Mouse (Mus musculus) forebrain, embryonic 13.5 days (tissue): ENCODE results near the gene Hbs1l. TPM values are rescaled to one million over a fixed set of nuclear protein-coding genes. Genes with fewer than 3 reads are reported as not detected.

Experiments
- ATAC-seq: fragments of 200-750 bp; cut with Nextera tagmentation; 2 replicates; pipeline ENCODE4 v1.8.0; 2017
- H3K27ac ChIP-seq: fragments of 300-500 bp; sonication (generic); 2 replicates; pipeline ENCODE4 v1.5.1; 2015; ENCODE audit warnings: inconsistent platforms, mild to moderate bottlenecking, moderate library complexity
- H3K27me3 ChIP-seq: fragments of 300-500 bp; sonication (generic); 2 replicates; pipeline ENCODE4 v1.6.1; 2015; ENCODE audit warnings: mild to moderate bottlenecking, inconsistent platforms
- H3K36me3 ChIP-seq: fragments of 300-500 bp; sonication (generic); 2 replicates; pipeline ENCODE4 v1.6.1; 2015; ENCODE audit warnings: mild to moderate bottlenecking, inconsistent platforms; ENCODE audit not compliant: poor library complexity, severe bottlenecking
- H3K4me1 ChIP-seq: fragments of 300-500 bp; sonication (generic); 2 replicates; pipeline ENCODE4 v1.6.1; 2015; ENCODE audit warnings: inconsistent platforms
- H3K4me2 ChIP-seq: fragments of 300-500 bp; sonication (generic); 2 replicates; pipeline ENCODE4 v1.6.1; 2015; ENCODE audit warnings: inconsistent platforms, mild to moderate bottlenecking, moderate library complexity
- H3K4me3 ChIP-seq: fragments of 300-500 bp; sonication (generic); 2 replicates; pipeline ENCODE4 v1.5.1; 2015; ENCODE audit warnings: mild to moderate bottlenecking, inconsistent platforms
- H3K9ac ChIP-seq: fragments of 300-500 bp; sonication (generic); 2 replicates; pipeline ENCODE4 v1.6.1; 2015; ENCODE audit warnings: mild to moderate bottlenecking, inconsistent platforms
- H3K9me3 ChIP-seq: fragments of 300-500 bp; sonication (generic); replicated peaks from 2 replicates; pipeline ENCODE4 v1.6.1; 2016; ENCODE audit warnings: inconsistent platforms
- WGBS: fragments of 180-500 bp; shearing (Covaris S2); methylation state at CpG from one replicate; pipeline ENCODE4 v1.1.7; 2015; 5-methylcytosine and 5-hydroxymethylcytosine counted together
- polyA plus RNA-seq: library from polyadenylated mRNA; unstranded; fragments of >200 nt; fragmentation: Nextera tagmentation; extraction: Ambion mirVana; gene quantifications from 2 replicates; pipeline ENCODE4 v1.2.1, GENCODE M21; 2015

The Hbs1l gene
- polyA plus RNA-seq, 1 experiment from 2014 or later = 108 TPM

DNA sequence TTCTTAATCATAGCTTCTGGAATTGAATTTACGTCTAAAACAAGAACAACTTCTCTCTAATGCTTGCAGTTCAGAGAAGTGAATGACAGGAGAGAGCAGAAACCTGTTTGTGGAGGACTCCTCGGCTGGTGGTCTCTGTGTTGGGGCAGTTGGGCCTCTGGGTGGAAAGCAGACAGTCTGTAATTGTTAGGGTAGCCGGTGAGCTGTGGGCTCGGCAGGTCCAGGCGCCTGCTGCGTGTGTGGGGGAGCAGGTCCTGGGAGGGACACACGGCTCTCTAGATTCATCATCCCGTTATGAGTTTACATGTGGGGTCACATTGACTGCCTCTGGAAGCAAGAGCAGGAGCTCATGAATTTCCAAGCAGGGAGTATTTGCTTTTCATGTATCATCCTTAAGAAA lies 103.8 kb downstream of the Hbs1l start:
- Histone ChIP-seq H3K4me3 (no peak overlapping the region), H3K27me3 (no peaks in the 10 kb centered on the region), H3K4me1 (no peaks in the 10 kb centered on the region), H3K36me3 (no peaks in the 10 kb centered on the region), H3K9ac (no peak overlapping the region), H3K9me3 (no peaks in the 10 kb centered on the region), H3K27ac (no peak overlapping the region), H3K4me2 (no peak overlapping the region)
- 77% methylated on average over 8 of the region's 8 CpGs for WGBS
- no peak for ATAC-seq

DNA sequence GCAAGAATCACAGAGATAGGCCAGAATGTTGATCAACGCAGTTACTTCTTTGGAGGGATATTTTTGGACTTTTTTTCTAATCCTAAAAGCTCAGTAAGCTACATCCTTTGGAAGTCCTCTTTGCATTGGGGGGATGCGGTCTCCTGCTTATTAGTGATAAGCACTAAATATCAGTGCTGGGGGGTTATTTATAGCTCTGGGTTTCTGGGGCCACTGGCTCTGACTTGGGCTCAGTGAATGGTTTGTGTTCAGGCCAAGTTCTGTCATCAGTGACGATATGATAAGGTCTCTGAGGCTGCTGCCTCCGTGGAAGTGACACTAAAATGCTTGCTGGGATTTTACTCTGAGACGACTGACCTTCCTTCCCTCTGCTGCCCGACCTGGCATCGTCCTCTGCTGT lies 104.3 kb downstream of the Hbs1l start:
- Histone ChIP-seq H3K4me2 (no peak overlapping the region), H3K27ac (no peak overlapping the region), H3K27me3 (no peaks in the 10 kb centered on the region), H3K4me1 (no peaks in the 10 kb centered on the region), H3K9me3 (no peaks in the 10 kb centered on the region), H3K4me3 (no peak overlapping the region), H3K9ac (no peak overlapping the region), H3K36me3 (no peaks in the 10 kb centered on the region)
- WGBS = 73% methylated on average over 7 of the region's 7 CpGs
- ATAC-seq = no peak

DNA sequence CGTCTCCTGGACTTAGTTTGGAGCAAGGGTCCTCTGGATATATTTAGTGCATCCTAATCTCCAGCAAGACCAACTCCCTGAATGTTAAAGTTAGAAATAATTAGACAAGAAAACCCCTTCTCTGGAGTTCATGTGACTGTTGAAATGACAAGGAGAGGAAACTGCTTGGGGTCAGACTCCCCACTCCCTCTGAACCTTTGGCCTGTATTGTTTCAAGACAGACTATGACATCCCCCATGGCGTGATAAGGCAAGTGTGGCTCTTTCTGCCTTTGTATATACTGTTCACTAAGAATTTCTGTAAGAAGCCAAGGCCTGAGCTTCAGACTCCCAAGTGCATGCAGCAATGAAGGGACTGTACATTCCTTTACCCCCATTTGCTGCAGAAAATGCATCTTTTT lies 104.7 kb downstream of the Hbs1l start:
- H3K36me3 ChIP-seq = no peaks in the 10 kb centered on the region
- 57% methylated on average over 2 of the region's 2 CpGs for WGBS
- no peaks in the 10 kb centered on the region for H3K27me3 ChIP-seq
- H3K27ac ChIP-seq = no peak overlapping the region
- ATAC-seq = no peak
- no peak overlapping the region for H3K9ac ChIP-seq
- H3K4me1 ChIP-seq = no peaks in the 10 kb centered on the region
- H3K4me3 ChIP-seq = no peak overlapping the region
- H3K4me2 ChIP-seq = no peak overlapping the region
- no peaks in the 10 kb centered on the region for H3K9me3 ChIP-seq

DNA sequence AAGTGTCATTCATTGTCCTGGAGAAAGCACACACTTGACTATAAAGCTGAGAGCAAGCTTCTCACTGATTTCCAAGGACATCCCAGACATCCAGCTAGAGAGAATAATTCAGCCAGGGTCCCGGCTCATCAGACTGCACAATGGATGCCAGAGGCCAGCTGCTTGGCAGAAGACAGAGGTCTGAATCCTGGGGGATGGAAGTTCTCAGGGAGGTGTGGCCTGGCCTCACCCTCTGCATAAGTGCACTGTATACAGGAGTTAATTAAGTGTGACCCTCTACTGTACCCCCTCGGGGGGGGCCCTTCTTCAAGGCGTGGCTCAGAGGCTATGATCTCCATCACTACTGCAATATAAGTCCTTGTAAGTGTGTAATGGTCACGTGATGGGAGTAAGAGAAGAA lies 105.5 kb downstream of the Hbs1l start:
- H3K9ac ChIP-seq = no peak overlapping the region
- H3K36me3 ChIP-seq = no peaks in the 10 kb centered on the region
- H3K4me1 ChIP-seq = no peaks in the 10 kb centered on the region
- no peak overlapping the region for H3K4me3 ChIP-seq
- no peak overlapping the region for H3K4me2 ChIP-seq
- WGBS = 64% methylated on average over 4 of the region's 4 CpGs
- no peaks in the 10 kb centered on the region for H3K27me3 ChIP-seq
- H3K27ac ChIP-seq = no peak overlapping the region
- ATAC-seq = no peak
- no peaks in the 10 kb centered on the region for H3K9me3 ChIP-seq

DNA sequence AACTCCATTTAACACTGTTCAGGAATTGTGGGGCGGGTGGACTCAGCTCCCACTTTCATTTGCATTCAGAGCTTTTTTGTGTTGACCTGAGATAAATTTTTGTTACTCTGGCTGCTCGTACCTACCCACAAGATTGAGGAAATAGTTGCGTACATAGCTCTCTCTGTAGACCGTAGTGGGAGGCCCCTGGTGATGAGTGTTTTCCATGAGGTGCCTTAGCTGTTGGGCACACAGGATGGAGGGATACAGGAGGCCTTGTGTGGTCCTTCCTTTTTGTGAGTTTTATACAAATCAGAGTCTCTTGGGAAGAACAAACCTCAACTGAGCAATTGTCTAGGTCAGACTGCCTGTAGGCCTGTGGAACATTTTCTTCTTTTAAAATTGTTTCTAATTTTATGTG lies 109.0 kb downstream of the Hbs1l start:
- no peak for ATAC-seq
- no peaks in the 10 kb centered on the region for H3K27me3 ChIP-seq
- no peaks in the 10 kb centered on the region for H3K4me1 ChIP-seq
- H3K9me3 ChIP-seq = no peaks in the 10 kb centered on the region
- H3K4me2 ChIP-seq = no peak overlapping the region
- no peak overlapping the region for H3K27ac ChIP-seq
- H3K36me3 ChIP-seq = no peaks in the 10 kb centered on the region
- WGBS = 93% methylated on average over 4 of the region's 4 CpGs
- no peak overlapping the region for H3K9ac ChIP-seq
- no peak overlapping the region for H3K4me3 ChIP-seq

DNA sequence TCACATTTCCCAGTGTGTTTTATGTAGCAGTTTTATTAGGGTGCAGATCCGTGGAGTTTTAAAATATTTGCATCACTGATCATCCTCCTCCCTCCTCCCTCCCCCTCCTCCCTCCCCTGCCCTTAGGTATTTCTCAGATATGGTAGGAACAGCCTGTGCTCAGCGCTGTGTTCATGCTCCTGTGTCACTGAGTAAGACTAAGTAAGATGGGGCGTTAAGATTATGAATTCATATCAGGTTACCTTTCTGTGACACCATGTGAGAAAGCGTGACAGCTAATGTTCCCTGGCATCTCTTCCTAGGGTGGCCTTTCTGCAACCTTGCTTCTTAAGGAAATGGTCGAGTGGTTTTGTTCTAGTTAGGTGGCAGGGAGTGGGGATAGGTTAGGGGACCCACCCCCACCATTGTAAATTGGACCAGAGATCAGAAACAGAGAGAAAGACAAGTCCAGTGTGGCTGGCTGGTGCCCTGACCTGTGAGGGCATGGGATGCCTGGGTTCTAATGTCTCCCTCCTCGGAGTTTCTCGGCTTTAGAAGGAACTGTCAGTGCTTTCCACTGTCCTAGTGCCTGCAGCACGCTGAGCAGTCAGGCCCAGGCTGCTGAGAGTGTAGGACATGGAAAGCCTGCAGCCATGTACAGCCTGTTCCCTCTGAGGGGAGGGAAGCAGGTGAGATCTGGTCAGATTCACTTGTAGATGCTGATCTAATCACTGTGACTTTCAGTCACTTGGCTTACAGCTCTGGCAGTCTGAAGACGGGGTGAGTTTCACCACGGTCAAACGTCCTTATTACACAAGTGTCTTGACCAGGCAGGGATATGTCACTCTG lies 110.1 kb downstream of the Hbs1l start:
- WGBS = 82% methylated on average over 11 of the region's 11 CpGs

DNA sequence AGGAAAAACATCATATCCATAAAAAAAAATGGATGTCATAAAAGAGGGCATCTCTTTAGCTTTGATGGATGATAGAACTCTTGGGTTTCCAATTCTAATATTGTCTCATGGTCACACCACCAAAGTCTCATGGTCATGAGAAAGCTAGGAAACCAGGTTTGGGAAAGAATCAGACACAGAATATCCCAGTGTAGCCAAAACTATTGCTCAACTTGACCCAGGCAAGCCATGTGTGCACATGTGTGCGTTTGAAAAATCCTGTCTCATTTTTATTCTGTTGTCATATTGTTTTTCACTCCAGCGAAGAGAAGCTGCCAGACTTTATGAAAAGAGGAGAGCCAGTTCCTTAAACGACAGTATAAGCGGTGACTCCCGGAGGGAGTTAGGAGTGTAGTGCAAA lies 114.9 kb downstream of the Hbs1l start:
- Histone ChIP-seq H3K27me3 (no peaks in the 10 kb centered on the region), H3K4me1 (0 out of 2 replicates have a peak, but pooled peaks cover 3% of the 10 kb centered on the region), H3K27ac (no peak overlapping the region), H3K4me2 (no peak overlapping the region), H3K9me3 (no peaks in the 10 kb centered on the region), H3K4me3 (no peak overlapping the region), H3K36me3 (no peaks in the 10 kb centered on the region), H3K9ac (no peak overlapping the region)
- no peak for ATAC-seq
- WGBS = 72% methylated on average over 5 of the region's 5 CpGs

More for the DNA sequence above, 110.1 kb downstream of the Hbs1l start:
- H3K4me2 ChIP-seq = no peak overlapping the region
- no peaks in the 10 kb centered on the region for H3K36me3 ChIP-seq
- no peaks in the 10 kb centered on the region for H3K27me3 ChIP-seq
- no peak overlapping the region for H3K27ac ChIP-seq
- H3K4me3 ChIP-seq = no peak overlapping the region
- no peak for ATAC-seq
- no peak overlapping the region for H3K9ac ChIP-seq
- H3K4me1 ChIP-seq = no peaks in the 10 kb centered on the region
- no peaks in the 10 kb centered on the region for H3K9me3 ChIP-seq

DNA sequence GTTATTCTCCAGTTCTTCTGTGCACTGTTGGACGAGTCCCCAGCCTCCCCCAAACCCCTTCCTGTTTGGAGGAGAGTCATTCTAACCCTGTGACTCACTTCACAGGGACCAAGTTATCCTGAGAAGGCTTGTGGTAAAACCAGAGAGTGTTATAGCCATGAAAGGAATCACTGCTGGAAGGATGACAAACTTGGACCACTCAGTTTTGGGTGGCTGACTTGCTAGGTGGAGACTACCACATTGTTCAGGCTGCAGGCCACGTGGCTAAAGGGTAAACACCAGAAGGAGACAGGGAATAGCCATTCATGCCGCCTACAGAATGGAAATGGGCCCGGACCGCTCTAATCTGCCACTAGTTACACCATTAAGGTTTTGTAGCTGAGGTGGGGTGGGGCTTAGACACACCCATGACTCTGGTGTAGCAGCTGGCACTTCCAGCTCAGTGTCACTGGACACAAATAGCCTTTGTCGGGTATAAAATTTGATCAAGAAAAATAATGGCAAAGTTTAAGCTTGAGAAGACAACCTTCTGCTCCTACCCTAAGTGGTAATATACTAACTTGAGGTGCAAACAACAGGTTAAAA lies 115.9 kb downstream of the Hbs1l start:
- H3K4me1 ChIP-seq = 0 out of 2 replicates have a peak, but pooled peaks cover 3% of the 10 kb centered on the region
- 77% methylated on average over 6 of the region's 6 CpGs for WGBS
- H3K4me2 ChIP-seq = no peak overlapping the region
- no peak overlapping the region for H3K27ac ChIP-seq
- no peak for ATAC-seq
- no peaks in the 10 kb centered on the region for H3K9me3 ChIP-seq
- no peaks in the 10 kb centered on the region for H3K36me3 ChIP-seq
- no peak overlapping the region for H3K4me3 ChIP-seq
- H3K27me3 ChIP-seq = no peaks in the 10 kb centered on the region
- H3K9ac ChIP-seq = no peak overlapping the region

DNA sequence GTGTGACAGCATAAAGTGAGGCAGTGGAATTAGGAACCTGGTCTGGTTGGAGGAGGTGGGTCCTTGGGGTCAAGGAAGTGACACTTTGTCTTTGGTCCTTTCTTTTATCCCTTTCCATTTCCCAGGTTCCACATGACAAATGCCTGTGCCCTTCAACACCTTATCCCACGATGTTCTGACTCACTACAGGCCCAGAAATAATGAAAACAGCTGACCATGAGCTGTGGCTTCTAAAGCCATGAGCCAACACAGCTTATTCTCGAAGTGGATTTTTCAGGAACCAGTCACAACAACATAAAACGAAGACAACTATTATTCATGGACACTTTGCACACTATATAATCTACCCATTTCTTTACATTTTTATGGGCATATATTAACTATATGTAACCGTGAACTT lies 119.3 kb downstream of the Hbs1l start:
- H3K9ac ChIP-seq = no peak overlapping the region
- ATAC-seq = no peak

DNA sequence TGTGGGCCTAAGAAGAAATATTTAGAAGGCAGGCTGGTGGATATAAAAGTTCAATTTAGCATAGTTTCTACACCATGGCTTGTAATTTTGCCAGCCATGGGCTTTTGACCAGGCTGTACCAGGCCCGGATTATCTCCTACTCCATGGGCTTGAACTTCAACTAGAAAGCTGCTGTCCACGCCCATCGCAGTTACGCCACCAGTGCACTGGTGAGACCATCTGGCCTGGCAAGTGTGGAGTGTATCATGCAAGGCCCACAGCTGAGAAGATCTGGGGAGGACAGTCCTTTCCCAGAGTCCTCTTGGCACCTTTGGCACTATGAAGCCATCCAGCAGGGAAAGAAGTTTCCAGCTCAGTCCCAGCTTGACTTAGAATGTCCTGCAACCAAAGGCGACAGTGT lies 120.4 kb downstream of the Hbs1l start:
- ATAC-seq = no peak
- no peaks in the 10 kb centered on the region for H3K36me3 ChIP-seq
- H3K9me3 ChIP-seq = no peaks in the 10 kb centered on the region
- no peak overlapping the region for H3K9ac ChIP-seq
- H3K4me3 ChIP-seq = no peak overlapping the region
- 94% methylated on average over 5 of the region's 5 CpGs for WGBS
- H3K27ac ChIP-seq = no peak overlapping the region
- H3K4me1 ChIP-seq = 0 out of 2 replicates have a peak, but pooled peaks cover 3% of the 10 kb centered on the region
- no peaks in the 10 kb centered on the region for H3K27me3 ChIP-seq
- H3K4me2 ChIP-seq = no peak overlapping the region

More for the DNA sequence above, 119.3 kb downstream of the Hbs1l start:
- WGBS = 84% methylated on average over 4 of the region's 4 CpGs
- Histone ChIP-seq H3K4me3 (no peak overlapping the region), H3K27ac (no peak overlapping the region), H3K36me3 (no peaks in the 10 kb centered on the region), H3K9me3 (no peaks in the 10 kb centered on the region), H3K4me1 (0 out of 2 replicates have a peak, but pooled peaks cover 3% of the 10 kb centered on the region), H3K27me3 (no peaks in the 10 kb centered on the region), H3K4me2 (no peak overlapping the region)
